Mouse (Mus musculus) olfactory bulb, adult 2 months (tissue): ENCODE data around the gene Tpx2. TPM values are rescaled to one million over a fixed set of nuclear protein-coding genes. Genes with fewer than 3 reads are reported as not detected.

Source experiments
- H3K27ac ChIP-seq: fragments of 200-500 bp; 2 replicates; pipeline ENCODE4 v1.5.1; 2012; ENCODE audit warnings: low read depth, low read length; ENCODE audit not compliant: insufficient read depth
- H3K4me1 ChIP-seq: fragments of 200-500 bp; 2 replicates; pipeline ENCODE4 v1.6.1; 2012; ENCODE audit warnings: low read length; ENCODE audit not compliant: control insufficient read depth, insufficient read depth
- H3K4me3 ChIP-seq: fragments of 200-500 bp; 2 replicates; pipeline ENCODE4 v1.5.1; 2012; ENCODE audit warnings: mild to moderate bottlenecking, low read depth, low read length, moderate library complexity; ENCODE audit not compliant: insufficient read depth
- CTCF ChIP-seq: fragments of 200-500 bp; IDR thresholded peaks from 2 replicates; pipeline ENCODE4 v1.5.1; 2012; ENCODE audit warnings: low read depth, mild to moderate bottlenecking, low read length, moderate library complexity; ENCODE audit not compliant: insufficient read depth
- POLR2A ChIP-seq: fragments of 200-500 bp; IDR thresholded peaks from 2 replicates; pipeline ENCODE4 v1.6.1; 2012; ENCODE audit warnings: mild to moderate bottlenecking, low read depth, low read length, moderate library complexity; ENCODE audit not compliant: insufficient read depth
- WGBS: fragments of 180-500 bp; shearing (Covaris S2); methylation state at CpG from one replicate; pipeline ENCODE4 v1.1.7; 2018; 5-methylcytosine and 5-hydroxymethylcytosine counted together
- polyA plus RNA-seq: library from polyadenylated mRNA; stranded (reverse); fragments of >200 nt; gene quantifications from 2 replicates; pipeline ENCODE4 v1.2.4, GENCODE M21; 2012; ENCODE audit warnings: low replicate concordance; ENCODE audit not compliant: missing spikeins, insufficient read depth, insufficient read length

The Tpx2 gene
- polyA plus RNA-seq, 1 experiment: 120 TPM

DNA sequence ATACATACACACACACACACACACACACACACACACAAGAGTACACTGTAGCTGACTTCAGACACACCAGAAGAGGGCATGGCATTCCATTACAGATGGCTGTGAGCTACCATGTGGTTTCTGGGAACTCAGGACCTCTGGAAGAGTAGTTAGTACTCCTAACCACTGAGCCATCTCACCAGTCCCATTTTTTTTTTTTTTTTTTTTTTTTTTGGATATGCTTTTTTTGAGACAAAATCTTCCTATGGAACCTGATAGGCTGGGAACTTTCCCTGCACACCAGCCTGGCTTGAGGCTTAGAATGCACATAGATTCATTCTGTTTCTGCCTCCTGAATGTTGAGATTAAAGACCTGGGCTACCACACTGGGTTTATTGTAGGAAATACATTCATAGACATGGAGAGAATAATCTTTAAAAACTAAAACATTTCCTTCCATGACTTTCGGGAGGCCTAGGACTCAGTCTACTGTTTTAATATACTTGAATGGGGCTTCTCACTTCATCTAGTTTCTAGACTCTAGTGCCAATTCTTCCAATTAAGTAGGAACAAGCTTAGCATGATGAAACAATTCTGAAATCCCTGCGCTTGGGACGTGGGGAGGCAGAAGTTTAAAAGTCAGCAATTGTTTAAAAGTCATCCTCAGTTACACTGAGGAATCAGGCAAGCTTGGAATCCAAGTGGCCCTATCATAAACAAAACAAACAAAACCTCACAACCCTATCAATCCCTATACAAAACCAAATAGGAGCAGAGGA, 528 bp upstream of the Tpx2 start:
- no peaks in the 10 kb centered on the region for H3K4me1 ChIP-seq
- 14% methylated on average over 3 of the region's 3 CpGs for WGBS
- no peak overlapping the region for H3K4me3 ChIP-seq
- H3K27ac ChIP-seq: no peak overlapping the region; the same call in 1 of the 2 replicates
- TF ChIP-seq POLR2A (no peak), CTCF (no peak)

DNA sequence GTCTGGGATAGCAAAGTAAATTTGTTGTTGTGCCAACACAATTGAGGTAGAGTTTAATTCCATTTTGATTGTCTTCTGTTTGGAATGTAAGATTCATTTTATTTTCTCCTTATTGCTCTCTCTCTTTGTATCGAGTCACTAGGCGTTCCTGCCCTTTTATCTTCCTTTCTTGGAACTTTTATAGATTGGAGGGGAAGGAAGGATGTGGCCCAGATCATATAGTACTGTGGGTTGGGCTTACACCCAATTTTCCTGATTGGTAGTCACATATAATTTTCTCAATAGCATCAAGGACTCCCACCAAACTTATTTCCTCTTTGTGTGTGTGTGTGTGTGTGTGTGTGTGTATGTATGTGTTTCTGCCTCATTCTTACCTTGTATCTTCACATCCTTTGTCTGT, 702 bp downstream of the Tpx2 start:
- Histone ChIP-seq H3K4me3 (no peak overlapping the region), H3K27ac (no peak overlapping the region), H3K4me1 (no peaks in the 10 kb centered on the region)
- 2% methylated on average over 2 of the region's 2 CpGs for WGBS
- TF ChIP-seq CTCF (no peak), POLR2A (no peak)

DNA sequence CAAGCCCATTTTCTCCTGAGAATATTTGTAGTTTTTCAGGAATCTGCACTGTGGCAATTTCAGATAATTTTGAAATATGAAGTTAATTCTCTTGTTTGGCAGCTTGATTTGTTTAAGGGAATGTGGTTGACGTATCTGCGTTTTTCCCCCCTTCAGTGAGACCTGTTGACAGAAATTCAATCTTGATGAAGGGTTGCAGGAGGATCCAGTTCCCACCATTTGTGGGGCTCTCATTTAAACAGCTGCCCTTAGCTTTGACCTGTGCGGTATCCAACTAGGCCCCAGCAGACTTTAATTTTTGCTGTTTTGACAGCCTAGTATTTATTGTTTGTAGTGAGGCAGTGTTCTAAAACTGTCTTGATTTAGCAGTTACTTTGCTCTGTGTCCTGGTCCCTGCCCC, 11.7 kb downstream of the Tpx2 start:
- Histone ChIP-seq H3K27ac (no peak overlapping the region), H3K4me1 (no peaks in the 10 kb centered on the region), H3K4me3 (no peak overlapping the region)
- WGBS: 92% methylated on average over 3 of the region's 3 CpGs
- TF ChIP-seq CTCF (no peak), POLR2A (no peak)

DNA sequence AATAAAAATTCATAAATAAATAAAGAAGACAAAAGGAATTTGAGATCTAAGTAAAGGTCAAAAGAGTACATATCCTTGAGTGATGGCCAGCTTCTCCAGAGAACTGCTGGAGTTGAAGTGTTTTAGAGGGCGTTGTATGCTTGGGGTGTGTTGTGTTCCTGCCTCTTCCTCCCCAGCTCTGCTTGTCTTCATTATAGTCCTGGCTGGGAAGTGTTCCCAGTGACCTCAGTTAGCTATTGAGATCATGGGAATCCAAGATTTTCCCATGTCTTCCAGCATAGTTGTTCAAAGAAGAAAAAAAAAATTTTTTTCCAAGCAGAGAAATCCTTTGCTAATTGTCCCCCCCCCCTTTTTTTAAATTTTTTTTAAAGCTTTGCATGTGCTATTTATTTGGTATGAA, 14.1 kb downstream of the Tpx2 start:
- H3K4me1 ChIP-seq: no peaks in the 10 kb centered on the region
- WGBS: 79% methylated on average over 1 of the region's 1 CpGs
- H3K27ac ChIP-seq: no peak overlapping the region
- H3K4me3 ChIP-seq: no peak overlapping the region
- no peak for TF ChIP-seq POLR2A
- no peak for TF ChIP-seq CTCF

DNA sequence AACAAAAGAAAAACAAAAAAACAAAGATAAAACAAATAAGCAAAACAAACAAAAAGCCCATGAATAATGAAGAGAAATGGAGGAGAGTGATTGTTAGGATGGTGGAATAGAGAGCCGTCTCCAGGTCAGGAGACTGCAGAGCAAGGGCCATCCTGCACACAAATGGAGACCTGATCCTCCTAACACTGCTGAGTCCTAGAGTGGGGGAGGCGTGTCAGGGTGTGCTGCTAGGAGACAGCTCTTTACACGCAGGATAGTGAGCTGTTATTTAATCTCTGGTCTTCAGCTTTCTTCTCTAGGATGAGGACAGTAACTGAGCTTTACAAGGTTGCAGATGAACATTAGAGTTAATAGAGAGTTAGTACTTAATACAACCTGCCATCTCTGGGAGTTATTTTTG, 14.9 kb downstream of the Tpx2 start:
- Histone ChIP-seq H3K4me1 (no peaks in the 10 kb centered on the region), H3K27ac (no peak overlapping the region), H3K4me3 (no peak overlapping the region)
- TF ChIP-seq CTCF (no peak), POLR2A (no peak)
- WGBS: 63% methylated on average over 3 of the region's 3 CpGs

DNA sequence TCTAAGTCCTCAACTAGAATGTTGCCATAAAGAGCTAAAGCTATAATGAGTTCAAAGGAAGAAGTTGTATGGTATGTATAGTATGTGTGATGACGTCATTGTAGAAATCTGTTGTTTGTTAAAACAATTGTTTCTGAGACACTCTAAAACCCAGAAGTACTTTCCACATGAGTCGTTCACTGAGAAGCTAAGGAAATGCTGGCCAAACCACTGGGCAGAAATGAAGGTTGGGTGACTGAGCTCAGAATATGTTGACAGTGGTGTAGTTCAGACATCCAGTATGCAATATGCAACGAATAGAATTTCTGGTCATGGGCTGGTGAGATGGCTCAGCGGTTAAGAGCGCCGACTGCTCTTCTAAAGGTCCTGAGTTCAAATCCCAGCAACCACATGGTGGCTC, 15.6 kb downstream of the Tpx2 start:
- Histone ChIP-seq H3K27ac (no peak overlapping the region), H3K4me1 (no peaks in the 10 kb centered on the region), H3K4me3 (no peak overlapping the region)
- WGBS: 96% methylated on average over 6 of the region's 6 CpGs
- TF ChIP-seq CTCF (no peak), POLR2A (no peak)

DNA sequence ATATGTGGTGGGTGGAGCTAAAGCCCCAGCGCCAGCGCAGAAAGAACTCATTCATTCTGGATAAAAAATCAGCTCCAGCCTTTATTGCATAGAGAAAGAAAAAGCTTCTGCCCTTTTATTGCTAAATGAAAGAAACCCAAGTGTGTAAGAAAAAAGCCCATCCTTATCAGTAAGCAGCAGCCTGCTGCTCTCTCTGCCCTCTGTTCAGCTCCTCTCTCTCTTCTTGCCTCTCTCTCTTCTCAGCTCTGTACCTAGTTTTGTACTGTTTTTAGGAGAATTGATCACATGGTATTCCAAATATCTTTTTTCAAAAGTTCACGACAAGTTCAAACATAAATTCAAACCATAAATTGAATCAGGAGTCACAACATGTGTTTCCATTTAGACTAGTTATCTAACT, 30.5 kb downstream of the Tpx2 start:
- no peak overlapping the region for H3K4me3 ChIP-seq
- TF ChIP-seq CTCF: no peak
- TF ChIP-seq POLR2A: no peak
- H3K4me1 ChIP-seq: no peaks in the 10 kb centered on the region
- WGBS: 89% methylated on average over 3 of the region's 3 CpGs
- no peak overlapping the region for H3K27ac ChIP-seq

DNA sequence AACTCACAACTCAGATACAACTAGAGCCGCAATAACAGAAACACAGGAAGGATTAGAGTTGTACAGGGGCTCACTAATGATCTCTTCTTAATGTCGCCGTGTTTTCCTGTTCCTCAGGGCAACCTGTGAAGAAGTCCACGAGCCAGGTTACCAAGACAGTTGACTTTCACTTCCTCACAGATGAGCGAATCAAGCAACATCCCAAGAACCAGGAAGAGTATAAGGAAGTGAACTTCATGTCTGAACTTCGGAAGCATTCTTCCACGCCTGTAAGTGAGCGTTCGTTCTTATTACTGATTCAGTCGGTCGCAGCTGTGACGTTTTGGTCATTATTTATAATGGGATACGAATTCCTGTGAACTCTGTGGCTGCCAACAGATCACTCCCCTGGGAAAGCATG, 33.1 kb downstream of the Tpx2 start:
- H3K4me3 ChIP-seq: no peak overlapping the region
- TF ChIP-seq POLR2A (no peak), CTCF (no peak)
- WGBS: 94% methylated on average over 13 of the region's 13 CpGs

DNA sequence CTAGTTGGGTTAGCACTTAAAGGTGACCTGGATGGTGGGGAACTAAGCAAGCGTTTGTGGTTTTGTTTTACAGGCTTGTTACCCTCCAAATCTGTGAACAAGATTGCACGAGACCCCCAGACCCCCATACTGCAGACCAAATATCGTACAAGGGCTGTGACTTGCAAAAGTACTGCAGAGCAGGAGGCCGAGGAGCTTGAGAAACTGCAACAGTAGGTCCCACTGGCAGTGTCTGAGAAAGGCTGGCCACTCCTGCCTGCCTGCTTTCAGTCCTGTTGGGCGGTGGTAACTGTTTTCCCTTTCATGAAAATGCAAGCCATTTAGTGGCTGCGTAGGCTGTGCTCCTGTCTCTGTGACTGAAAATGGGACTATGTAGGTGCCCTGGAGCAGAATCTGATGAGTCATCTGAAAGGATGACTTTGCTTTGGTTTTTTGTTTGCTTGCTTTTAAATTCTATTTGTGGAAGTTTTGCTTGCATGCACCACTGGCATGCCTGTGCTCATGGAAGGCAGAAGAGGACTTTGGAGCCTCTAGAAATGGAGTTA, 36.4 kb downstream of the Tpx2 start:
- Histone ChIP-seq H3K4me3 (no peak overlapping the region), H3K4me1 (peaks cover 6% of the 10 kb centered on the region), H3K27ac (no peak overlapping the region)
- no peak for TF ChIP-seq POLR2A
- TF ChIP-seq CTCF: no peak
- WGBS: 57% methylated on average over 6 of the region's 6 CpGs

More for the DNA sequence above, 33.1 kb downstream of the Tpx2 start:
- H3K27ac ChIP-seq: no peak overlapping the region
- peaks cover 6% of the 10 kb centered on the region for H3K4me1 ChIP-seq
